Comparison of ENCODE assay signal across 11 mouse cellular contexts in genomic region chr13:32536241-32536640, GRCm38 (mm10).
"Had no signal": no experiment of that assay in that cellular context is flagged by ENCODE, and none has a peak within 500 bp of the region (broad histone marks: within the 10 kb centered on the region; RNA-seq: fewer than 3 reads in every experiment).

No protein-coding gene starts in this region.

- H3K27ac ChIP-seq: layer of hippocampus, adult 2 months; limb, embryonic 13.5 days; liver, embryonic 15.5 days; midbrain, embryonic 12.5 days had no signal

- H3K4me3 ChIP-seq: layer of hippocampus, adult 2 months; limb, embryonic 13.5 days; liver, embryonic 15.5 days; midbrain, embryonic 12.5 days had no signal

- H3K9ac ChIP-seq: limb, embryonic 13.5 days; liver, embryonic 15.5 days; lung, embryonic 14.5 days; midbrain, embryonic 12.5 days had no signal

- H3K4me1 ChIP-seq: limb, embryonic 13.5 days; liver, embryonic 15.5 days; midbrain, embryonic 12.5 days had no signal

- H3K36me3 ChIP-seq: limb, embryonic 13.5 days; liver, embryonic 15.5 days; midbrain, embryonic 12.5 days had no signal

- H3K4me2 ChIP-seq: limb, embryonic 13.5 days; liver, embryonic 15.5 days; lung, embryonic 14.5 days; midbrain, embryonic 12.5 days had no signal

- DNase-seq: kidney, adult 18-20 months; kidney, postnatal 10 days; kidney, postnatal 4 days; left cerebral cortex, postnatal 4 days; lung, embryonic 14.5 days; thymus, adult 18-20 months; thymus, postnatal 14 days had no signal

- H3K9me3 ChIP-seq: liver, embryonic 15.5 days; midbrain, embryonic 12.5 days had no signal

- H3K27me3 ChIP-seq: limb, embryonic 13.5 days; liver, embryonic 15.5 days; midbrain, embryonic 12.5 days had no signal
